Mouse (Mus musculus) thymus, postnatal 10 days (tissue): ENCODE measurements at regions not wholly inside any gene's neighbourhood (a gene's known extent, or its start where the extent isn't known, plus 50 kb on each side); places are given as distances from the start of the nearest gene placed in this dataset.

Experiments used
- DNase-seq, 2 experiments: peaks; one replicate each; pipeline ENCODE4 v3.0.0; 2021; ENCODE audit warnings: low spot score in 2 of 2

GRCm38 (mm10) chrX:158920217-158920616 is 289.9 kb upstream of the Rps6ka3 start:
- DNase-seq = no peak

DNA sequence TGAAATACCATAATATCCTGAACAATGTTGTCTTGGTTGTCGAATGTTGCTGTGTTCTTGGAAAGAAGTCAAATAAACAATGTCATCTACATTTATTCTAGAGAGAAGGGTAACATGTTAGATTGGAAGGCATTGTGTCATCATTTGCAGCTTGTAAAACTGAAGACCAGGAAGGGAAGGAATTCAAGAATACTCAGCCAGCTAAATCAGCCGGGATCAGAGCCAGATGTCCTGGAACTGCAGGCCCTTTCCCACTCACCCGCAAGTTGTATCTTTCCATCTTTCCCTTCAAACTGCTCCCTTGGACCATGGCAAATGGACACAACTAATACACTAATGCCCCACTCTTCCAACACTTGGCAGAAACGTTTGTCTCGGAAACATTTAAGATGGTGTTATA is 288.7 kb upstream of the Rps6ka3 start:
- no peak for DNase-seq

- peak; percentile 4 to 56 for DNase-seq
Measured at GRCm38 (mm10) chrX:158921838-158922450, 288.2 kb upstream of the Rps6ka3 start.

DNA sequence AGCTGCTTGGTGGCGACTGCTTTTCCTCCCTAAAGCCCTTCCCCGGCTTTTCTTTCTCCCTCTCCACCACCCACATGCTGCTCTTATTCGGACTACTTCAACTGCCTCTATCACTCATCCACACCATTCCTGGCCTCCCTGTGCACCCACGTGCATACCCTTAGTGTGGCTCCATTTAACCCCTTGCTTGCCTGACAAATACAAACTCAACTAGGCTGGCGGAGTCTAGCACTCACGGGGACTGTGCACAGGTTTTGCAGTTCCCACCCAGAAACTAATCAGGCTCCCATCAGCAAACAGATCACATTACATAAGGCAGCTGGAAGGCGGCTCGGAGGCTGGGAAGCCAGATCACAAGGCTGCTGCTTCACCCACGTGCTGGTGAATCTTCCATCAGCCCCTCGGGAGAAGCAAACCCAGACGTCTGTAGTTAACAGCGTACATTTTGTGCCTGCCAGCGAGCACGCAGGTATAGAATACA is 287.0 kb upstream of the Rps6ka3 start:
- DNase-seq = no peak

GRCm38 (mm10) chrX:158923657-158924489 is 286.2 kb upstream of the Rps6ka3 start:
- no peak for DNase-seq

DNA sequence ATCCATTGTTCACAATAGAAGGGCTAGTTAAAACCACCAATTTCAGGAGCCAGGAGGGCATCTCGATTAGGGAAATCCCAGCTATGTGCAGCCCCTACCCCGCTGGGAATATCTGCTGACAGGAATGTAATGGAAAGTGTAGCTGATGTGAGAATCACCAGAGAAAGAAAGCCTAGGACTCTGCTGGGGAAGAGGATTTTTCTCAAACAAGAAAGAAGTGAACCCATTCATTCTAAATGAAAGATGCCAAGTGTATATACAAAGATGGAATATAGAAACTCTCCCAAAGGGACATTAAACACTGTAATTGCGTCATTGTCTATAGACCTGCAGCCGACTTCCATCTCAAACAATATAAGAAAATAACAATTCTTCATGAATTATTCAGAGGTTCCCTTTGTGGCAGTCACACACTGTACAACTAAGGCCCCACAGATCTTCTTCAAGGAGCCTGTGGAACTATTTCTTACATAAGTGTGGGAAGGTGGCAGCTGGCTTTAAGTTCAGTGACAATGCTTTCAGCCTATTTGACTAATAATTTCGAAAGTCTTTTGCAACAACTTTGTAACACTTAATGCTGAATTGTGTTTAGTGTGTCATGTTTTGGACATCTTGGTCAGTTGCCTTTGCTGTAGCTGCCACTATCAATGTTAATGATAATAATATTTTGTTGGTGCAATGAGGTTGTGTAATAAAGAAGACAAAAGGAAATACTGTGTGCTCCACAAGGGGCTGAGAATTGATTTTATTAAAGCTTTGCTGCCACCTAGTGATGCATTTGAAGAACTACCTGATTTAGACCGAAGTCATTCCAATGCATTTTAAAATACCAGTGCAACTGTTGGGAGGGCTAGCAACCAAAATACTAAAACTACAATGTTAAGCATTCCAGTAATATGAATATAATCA is 285.4 kb upstream of the Rps6ka3 start:
- DNase-seq = no peak

DNA sequence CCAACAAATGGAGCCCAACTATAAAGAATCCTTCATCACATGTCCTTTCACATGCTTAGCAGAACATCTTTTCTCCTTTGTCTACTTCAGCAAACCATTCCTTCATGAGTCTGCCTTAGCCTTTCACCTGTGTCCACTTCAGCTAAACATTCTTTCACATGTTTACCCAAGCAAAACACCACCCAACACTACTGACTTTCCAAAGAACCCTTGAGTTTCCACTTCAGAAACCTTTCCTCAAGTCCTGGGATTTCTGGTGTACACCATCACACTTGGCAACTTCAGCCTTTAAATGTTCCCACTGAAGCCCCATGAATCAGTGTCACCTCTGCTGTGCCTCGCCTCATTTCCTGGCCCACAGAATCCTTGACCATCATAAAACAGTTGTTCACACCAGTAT is 278.2 kb upstream of the Rps6ka3 start:
- DNase-seq = no peak

DNA sequence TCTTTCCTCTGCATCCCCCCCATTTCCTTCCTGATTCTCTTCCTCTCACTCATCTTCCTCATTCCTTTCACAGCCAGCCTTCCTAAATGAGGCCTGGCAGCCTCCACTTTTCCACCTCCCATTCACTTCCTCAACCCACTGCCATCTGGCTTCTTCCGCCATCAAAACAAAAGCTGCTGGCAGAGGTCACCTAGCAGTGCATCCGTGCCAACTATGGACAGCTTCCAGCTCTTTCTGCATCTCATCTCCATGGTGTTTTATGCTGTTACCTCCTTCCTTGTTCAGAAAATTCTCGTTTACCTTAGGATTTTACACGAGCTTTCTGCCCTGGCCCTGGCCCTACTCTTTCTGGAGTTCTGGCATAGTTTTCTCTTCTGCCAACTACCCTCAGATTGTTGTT is 262.9 kb upstream of the Rps6ka3 start:
- DNase-seq = no peak

DNA sequence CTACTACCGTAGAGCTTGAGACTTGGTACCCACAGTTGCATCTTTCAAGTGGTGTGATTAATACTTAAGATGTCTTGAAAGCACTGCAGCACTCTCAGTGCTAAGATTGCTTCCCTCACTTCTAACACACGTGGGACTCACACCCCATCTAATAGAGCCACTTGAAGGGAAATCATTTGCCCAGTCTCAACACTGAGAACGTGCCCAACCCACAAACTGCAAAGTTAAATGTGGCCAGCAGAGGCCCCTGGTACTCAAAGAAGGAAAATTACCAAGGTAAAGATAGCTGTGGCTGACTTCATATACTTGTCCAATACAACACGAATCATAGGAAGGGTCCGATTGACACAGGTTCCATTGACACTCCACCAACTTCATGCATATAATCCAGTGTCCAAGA is 238.4 kb upstream of the Rps6ka3 start:
- no peak for DNase-seq

DNA sequence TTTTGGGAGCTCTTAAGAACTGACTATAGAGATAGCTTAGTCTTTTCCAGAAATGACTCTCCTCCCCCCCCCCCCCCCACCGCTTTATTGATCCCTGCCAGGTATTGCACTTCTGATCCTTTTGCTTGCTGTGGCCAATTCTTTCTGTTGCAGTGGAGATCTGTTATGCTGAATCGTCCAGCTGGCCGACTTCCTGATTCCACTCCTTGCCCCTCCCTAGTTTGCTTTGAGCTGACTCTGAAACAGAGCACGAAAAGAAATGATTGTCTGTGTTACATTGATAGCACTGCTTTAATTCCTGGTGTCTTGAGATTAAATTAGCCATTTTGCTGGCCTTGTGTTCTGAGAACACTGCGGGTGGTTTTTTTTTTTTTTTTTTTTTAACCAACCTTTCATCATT is 233.5 kb upstream of the Rps6ka3 start:
- DNase-seq = no peak

GRCm38 (mm10) chrX:158984721-158985120 is 225.4 kb upstream of the Rps6ka3 start:
- no peak for DNase-seq

GRCm38 (mm10) chrX:158987676-158988075 is 222.4 kb upstream of the Rps6ka3 start:
- DNase-seq = no peak

DNA sequence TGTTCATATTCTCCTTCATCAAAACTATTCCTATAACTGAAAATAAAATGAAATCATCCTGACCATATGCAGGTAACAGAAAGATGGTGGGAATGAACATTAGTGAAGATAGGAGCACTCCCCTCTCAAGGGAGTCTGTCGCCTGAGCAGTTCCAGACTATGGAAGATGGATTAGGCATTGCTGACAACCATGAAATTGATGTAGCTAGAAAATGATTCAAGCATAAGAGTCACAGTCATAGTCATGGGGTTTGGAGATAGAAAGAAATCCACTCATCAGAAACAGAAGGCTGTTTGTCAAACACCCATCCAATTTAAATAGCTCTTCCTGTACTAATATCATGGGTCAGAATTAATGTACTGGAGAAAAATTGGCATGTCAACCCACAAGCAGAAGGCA is 191.2 kb upstream of the Rps6ka3 start:
- DNase-seq = no peak

DNA sequence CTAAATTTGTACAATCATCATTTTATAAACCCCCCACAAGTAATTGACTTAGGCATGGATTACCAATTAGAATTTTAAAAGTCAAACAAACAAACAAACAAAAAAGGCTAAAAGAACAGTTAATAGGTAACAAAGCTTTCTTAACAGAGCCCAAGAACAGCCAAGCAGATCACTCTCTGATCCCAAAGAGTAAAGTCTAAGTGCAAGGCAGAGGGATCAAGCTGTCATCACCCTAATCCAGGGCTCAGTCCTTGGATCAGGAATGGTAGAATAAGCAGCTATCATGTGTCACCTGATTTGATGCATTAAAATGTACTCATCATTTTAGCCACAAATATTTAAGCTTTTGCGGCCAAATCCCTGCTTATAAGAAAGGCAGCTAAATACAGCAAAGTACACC is 183.8 kb upstream of the Rps6ka3 start:
- no peak for DNase-seq

DNA sequence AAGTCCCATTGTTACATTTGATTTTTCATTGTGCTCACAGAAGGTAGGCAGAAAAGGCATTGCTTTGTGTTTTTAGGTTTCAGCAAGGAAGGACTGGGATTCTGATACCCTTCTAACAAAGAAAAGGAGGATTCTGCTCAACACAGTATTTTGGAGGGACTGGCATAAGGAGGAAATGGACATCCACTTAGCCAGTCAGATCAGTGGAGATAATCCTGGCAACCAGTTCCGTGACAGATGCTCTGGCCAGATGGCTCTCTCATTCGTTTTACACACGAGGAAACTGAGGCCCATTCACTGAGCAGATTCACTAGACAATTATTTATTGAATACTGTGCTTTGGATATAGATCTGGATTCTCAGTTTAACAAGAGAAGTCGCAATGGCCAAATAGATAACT is 178.2 kb upstream of the Rps6ka3 start:
- DNase-seq = no peak

DNA sequence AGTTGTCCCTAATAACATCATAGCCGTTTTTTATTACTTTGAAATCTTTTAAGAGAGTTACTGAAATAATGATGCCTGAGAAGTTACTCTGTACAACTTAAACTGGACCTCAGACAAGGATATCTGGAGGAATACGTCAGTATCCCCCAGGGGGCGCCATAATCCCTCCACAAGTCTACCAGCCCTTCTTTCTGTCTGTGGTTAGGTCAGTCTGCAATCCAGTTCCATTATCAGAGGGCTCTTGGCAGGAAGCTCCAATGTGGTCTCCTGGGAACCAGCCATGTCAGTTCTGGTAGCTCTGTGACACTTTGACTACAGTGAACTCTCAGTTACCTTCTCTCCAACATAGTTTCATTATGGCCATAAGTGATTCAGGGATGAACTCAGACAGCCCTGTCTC is 166.7 kb upstream of the Rps6ka3 start:
- DNase-seq = peak; percentile 19 to 69

GRCm38 (mm10) chrX:159047876-159048275 is 162.2 kb upstream of the Rps6ka3 start:
- no peak for DNase-seq

DNA sequence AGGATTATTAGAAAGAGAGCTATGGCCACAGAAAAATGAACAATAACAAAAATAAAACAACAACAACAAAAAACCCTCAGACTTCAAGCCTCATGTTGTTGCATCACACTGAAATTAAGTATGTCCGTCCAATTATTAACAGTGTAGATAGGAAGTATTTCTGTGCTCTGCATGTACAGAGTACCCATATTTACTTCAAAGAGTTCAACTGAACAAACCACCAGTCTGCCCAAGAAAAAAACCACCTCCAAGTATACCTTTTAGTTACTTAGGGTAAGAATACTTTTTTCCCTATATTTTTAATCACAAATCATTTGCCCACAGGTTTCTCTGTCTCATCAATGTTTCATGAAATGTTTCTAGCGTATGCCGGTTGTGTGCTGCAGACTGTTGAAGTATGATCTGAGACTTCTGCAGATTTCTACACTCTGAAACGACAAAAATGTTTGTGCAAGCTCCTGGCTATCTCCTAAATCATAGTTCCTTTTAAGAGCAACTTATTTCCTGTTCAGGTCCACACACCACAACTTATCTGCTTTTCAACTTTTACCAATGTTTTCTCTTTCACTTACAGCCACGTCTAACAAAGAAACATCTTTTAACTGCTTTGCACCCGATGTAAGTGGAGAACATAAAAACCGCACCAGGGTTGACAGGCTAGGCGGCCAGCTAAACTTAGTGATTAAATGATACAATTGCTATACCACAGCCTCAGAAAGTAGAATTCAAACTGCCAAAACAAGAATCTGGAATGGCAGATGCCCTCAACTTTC is 154.2 kb upstream of the Rps6ka3 start:
- DNase-seq = no peak

DNA sequence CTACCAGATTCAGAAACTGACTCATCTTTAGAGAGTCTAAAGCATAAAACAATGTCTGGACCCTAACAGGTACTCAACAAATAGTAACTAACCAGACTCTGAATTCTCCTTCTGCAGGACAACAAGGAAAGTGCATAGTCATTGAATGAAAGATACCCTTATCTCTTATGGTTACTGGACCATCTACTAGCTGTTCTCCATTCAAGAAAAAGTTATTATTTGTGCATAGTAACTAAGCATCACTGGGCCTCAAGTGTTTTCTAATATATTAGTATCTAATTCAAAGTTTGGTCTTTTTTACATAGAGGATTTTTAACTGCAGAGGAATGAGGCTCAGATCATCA is 153.7 kb upstream of the Rps6ka3 start:
- no peak for DNase-seq

GRCm38 (mm10) chrX:159058931-159059330 is 151.2 kb upstream of the Rps6ka3 start:
- no peak for DNase-seq

DNA sequence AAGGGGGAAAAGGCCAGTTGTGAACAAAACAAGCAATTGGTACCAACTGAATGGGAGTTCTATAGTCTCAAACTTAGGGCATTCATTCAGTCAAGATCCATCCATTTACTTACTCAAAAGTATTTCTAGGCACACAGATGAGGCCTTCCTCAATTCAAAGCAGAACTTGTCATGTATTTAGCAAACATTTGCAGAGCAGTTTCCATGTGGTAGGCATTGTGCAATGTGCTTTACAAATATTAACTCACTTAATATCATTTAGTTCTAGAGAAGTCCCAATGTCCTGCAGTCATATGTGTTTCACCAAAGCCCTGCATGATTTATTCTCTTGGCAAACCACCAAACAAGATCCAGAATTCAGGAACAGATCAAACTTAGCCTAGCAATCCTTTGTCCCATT is 148.8 kb upstream of the Rps6ka3 start:
- no peak for DNase-seq

- DNase-seq = no peak
Measured at GRCm38 (mm10) chrX:159066212-159066611, 143.9 kb upstream of the Rps6ka3 start.
